Mouse (Mus musculus) central nervous system, embryonic 14 days (tissue): Measurements from ENCODE around the gene Exosc10. TPM values are rescaled to one million over a fixed set of nuclear protein-coding genes. Genes with fewer than 3 reads are reported as not detected.

Experiments
- polyA plus RNA-seq: library from polyadenylated mRNA; depleted of rRNA; stranded (reverse); fragments of >200 nt; gene quantifications from 2 replicates; pipeline ENCODE4 v1.2.3, GENCODE M21; 2012; rRNA removed

Exosc10 gene
- 73.2 and 76.9 TPM in 2 replicates for polyA plus RNA-seq

GRCm38 (mm10) chr4:148558297-148559000 lies at the start of gene Exosc10:
Gene Exosc10, plus strand, starts transcription at chr4:148558429.

DNA sequence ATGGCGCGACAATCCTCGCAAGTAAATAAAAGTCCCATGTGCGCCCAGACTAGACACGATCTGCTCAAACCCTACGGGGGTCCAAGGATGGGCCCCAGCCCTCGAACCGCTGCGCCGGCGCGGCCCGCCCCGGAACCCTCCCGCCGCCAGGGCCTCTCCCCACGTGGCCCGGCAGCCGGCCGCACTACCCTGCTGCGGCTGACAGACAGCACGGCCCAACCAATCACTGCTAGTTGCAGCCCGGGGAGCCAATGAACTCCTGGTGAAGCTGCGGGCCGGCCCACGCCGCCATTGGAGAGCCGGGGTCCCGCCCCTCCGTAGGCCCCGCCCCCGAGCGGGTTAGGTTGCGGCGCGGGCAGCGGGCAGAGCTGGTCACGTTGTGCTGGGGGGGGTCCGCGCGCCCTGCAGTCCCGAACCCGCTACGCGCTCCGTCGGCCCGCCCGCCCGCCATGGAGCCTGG lies 33.0 kb downstream of the Exosc10 start, which contains the start of gene Srm:
Gene Srm (plus strand): TSS at position 333 of the 460 bp plus-strand sequence.

GRCm38 (mm10) chr4:148602357-148603120 lies 44.3 kb downstream of the Exosc10 start, which contains the start of gene Masp2:
Gene Masp2, plus strand, starts transcription at chr4:148602554.

DNA sequence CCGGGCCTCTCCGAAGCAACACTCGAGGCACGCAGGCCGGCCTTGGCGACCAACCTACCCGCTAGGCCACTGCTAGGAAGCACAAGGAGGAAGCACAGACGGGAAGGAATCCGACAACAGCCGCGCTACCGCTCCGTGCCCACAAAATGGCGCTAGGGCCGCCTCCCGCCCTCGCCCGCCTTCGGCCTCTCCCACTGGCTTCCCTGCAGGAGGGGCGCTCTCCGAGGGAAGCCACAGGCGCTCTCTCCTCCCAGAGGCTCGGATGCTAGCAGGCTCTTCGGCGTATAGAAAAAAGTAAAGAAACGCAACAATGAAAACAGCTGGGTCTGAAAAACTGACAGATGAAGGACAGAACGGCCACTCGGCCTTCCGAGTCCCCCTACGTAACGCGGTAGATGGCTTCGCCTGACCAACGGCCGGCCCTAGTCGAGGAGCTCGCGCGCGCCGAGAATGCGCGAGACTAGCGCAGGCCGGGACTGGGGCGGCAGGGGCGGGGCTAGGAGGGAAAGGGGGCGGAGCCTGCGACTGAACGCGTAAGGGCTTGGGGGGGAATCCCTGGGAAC lies 68.5 kb downstream of the Exosc10 start, which contains the start of gene Tardbp:
Gene Tardbp (minus strand): TSS at position 397 of the 563 bp plus-strand sequence.

Other genes starting within 250 kb of the Exosc10 start
- 12.4 and 13.0 TPM in 2 replicates for gene Ubiad1, start 113.7 kb upstream of the Exosc10 start, polyA plus RNA-seq
- 27.3 and 30.4 TPM in 2 replicates for gene Mtor, start 109.8 kb upstream of the Exosc10 start, polyA plus RNA-seq
- gene Angptl7, start 58.0 kb upstream of the Exosc10 start, polyA plus RNA-seq, result 0.06 and 0.36 TPM in 2 replicates
- 111 and 122 TPM in 2 replicates for gene Srm, start 33.1 kb downstream of the Exosc10 start, polyA plus RNA-seq
- gene Masp2, start 44.1 kb downstream of the Exosc10 start, polyA plus RNA-seq, result 1.3 and 1.5 TPM in 2 replicates
- 577 and 654 TPM in 2 replicates for gene Tardbp, start 68.6 kb downstream of the Exosc10 start, polyA plus RNA-seq
- not detected in 2 replicates for gene Gm572, start 84.9 kb downstream of the Exosc10 start, polyA plus RNA-seq
- 3.4 and 5.3 TPM in 2 replicates for gene Casz1, start 246.0 kb downstream of the Exosc10 start, polyA plus RNA-seq